8 mouse cellular contexts compared by ENCODE assay signal in genomic region chr1:56976825-56977104, GRCm38 (mm10). TPM values are rescaled to one million over a fixed set of nuclear protein-coding genes. Genes with fewer than 3 reads are reported as not detected.
A peak's percentile ranks its signal among the peaks of the same experiment; 100 is the strongest.
DNase-seq lines count a peak whose midpoint lies in the region; ATAC-seq and TF ChIP-seq lines count a peak whose summit lies in the region.

No protein-coding gene starts in this region.

- peak overlapping the region; percentile 28 for H3K4me3 ChIP-seq in kidney, postnatal 0 days (replicated peaks; ENCODE audit: low read depth, low read length)
- peak overlapping the region; percentile 42; the same call in 1 of the 2 replicates for H3K4me3 ChIP-seq in forebrain, embryonic 10.5 days
- H3K4me3 ChIP-seq in limb, embryonic 11.5 days (ENCODE audit: low read depth, low read length) = peak overlapping the region; percentile 16

- no peak for TF ChIP-seq CTCF in kidney, postnatal 0 days (IDR thresholded peaks at IDR 0.05; ENCODE audit: low read depth)

- WGBS in kidney, postnatal 0 days = 2% methylated on average over 11 of the region's 11 CpGs
- WGBS in forebrain, embryonic 10.5 days = under 1% methylated on average over 11 of the region's 11 CpGs
- WGBS in limb, embryonic 11.5 days = 0% methylated on average over 11 of the region's 11 CpGs

- peak overlapping the region; percentile 48 for H3K4me2 ChIP-seq in kidney, postnatal 0 days (ENCODE audit: low read length)
- H3K4me2 ChIP-seq in limb, embryonic 11.5 days (ENCODE audit: low read depth, severe bottlenecking) = peak overlapping the region; percentile 24; the same call in 1 of the 2 replicates

- H3K9ac ChIP-seq in kidney, postnatal 0 days (ENCODE audit: low read depth, low read length) = no peak overlapping the region
- no peak overlapping the region for H3K9ac ChIP-seq in limb, embryonic 11.5 days (ENCODE audit: low read length)

- peaks cover 52% of the 10 kb centered on the region for H3K27me3 ChIP-seq in kidney, postnatal 0 days (ENCODE audit: insufficient read depth, low read length)
- H3K27me3 ChIP-seq in forebrain, embryonic 10.5 days (ENCODE audit: poor library complexity, severe bottlenecking) = peaks cover 68% of the 10 kb centered on the region
- peaks cover 46% of the 10 kb centered on the region for H3K27me3 ChIP-seq in limb, embryonic 11.5 days (ENCODE audit: control insufficient read depth, insufficient read depth, low read length)

- H3K4me1 ChIP-seq in kidney, postnatal 0 days (replicated peaks; ENCODE audit: insufficient read depth, low read length) = peaks cover 6% of the 10 kb centered on the region; the same call in 1 of the 2 replicates
- H3K4me1 ChIP-seq in forebrain, embryonic 10.5 days = peaks cover 48% of the 10 kb centered on the region
- H3K4me1 ChIP-seq in limb, embryonic 11.5 days (ENCODE audit: control insufficient read depth, insufficient read depth, low read length) = 0 out of 2 replicates have a peak, but pooled peaks cover 3% of the 10 kb centered on the region

- no peak for ATAC-seq in kidney, postnatal 0 days (replicated peaks; ENCODE audit: low FRiP score, low read depth)
- no peak for ATAC-seq in limb, embryonic 11.5 days (ENCODE audit: insufficient number of reproducible peaks, low FRiP score, low TSS enrichment, low read depth)

- H3K27ac ChIP-seq in kidney, postnatal 0 days = no peak overlapping the region
- H3K27ac ChIP-seq in forebrain, embryonic 10.5 days = no peak overlapping the region
- H3K27ac ChIP-seq in limb, embryonic 11.5 days (replicated peaks; ENCODE audit: low read depth, low read length) = no peak overlapping the region

- no peak for DNase-seq in kidney, postnatal 0 days (ENCODE audit: low spot score)
- no peak for DNase-seq in kidney, adult 11 months
- DNase-seq in forebrain, embryonic 10.5 days (ENCODE audit: extremely low spot score, low spot score) = no peak
- DNase-seq in limb, embryonic 11.5 days (ENCODE audit: low spot score) = no peak
- DNase-seq in retina, embryonic 14.5 days (ENCODE audit: low spot score) = peak; percentile 51
- no peak for DNase-seq in spleen, adult 18-20 months
- DNase-seq in right cerebral cortex, postnatal 4 days = no peak
- DNase-seq in kidney, postnatal 4 days = no peak

- no peaks in the 10 kb centered on the region for H3K36me3 ChIP-seq in kidney, postnatal 0 days (ENCODE audit: insufficient read depth, low read length)
- no peaks in the 10 kb centered on the region for H3K36me3 ChIP-seq in forebrain, embryonic 10.5 days (replicated peaks)
- H3K36me3 ChIP-seq in limb, embryonic 11.5 days (ENCODE audit: control insufficient read depth, insufficient read depth, low read length) = no peaks in the 10 kb centered on the region

- H3K9me3 ChIP-seq in kidney, postnatal 0 days (replicated peaks; ENCODE audit: low read length) = no peaks in the 10 kb centered on the region
- H3K9me3 ChIP-seq in forebrain, embryonic 10.5 days = no peaks in the 10 kb centered on the region
- H3K9me3 ChIP-seq in limb, embryonic 11.5 days (ENCODE audit: control insufficient read depth, low read length) = no peaks in the 10 kb centered on the region

RNA-seq across cellular contexts. Expression of gene Satb2, which starts 1.7 kb away (rescaled TPM):
- 2.2 and 2.8 TPM in 2 replicates for polyA plus RNA-seq in kidney, postnatal 0 days (2015; fragmentation: Nextera tagmentation; extraction: Ambion mirVana)
- polyA plus RNA-seq in forebrain, embryonic 10.5 days (2016; fragmentation: Nextera tagmentation; extraction: Ambion mirVana) = 0.91 and 1.4 TPM in 2 replicates
- polyA plus RNA-seq in limb, embryonic 11.5 days (2014; fragmentation: Nextera tagmentation; extraction: Ambion mirVana) = 1.5 and 1.8 TPM in 2 replicates
